Mouse (Mus musculus): Measurements from ENCODE around the gene Ltbp1. TPM values are rescaled to one million over a fixed set of nuclear protein-coding genes. Genes with fewer than 3 reads are reported as not detected.

The Ltbp1 gene
- polyA plus RNA-seq, 1 experiment from 2014 or later: 29.8 TPM

DNA sequence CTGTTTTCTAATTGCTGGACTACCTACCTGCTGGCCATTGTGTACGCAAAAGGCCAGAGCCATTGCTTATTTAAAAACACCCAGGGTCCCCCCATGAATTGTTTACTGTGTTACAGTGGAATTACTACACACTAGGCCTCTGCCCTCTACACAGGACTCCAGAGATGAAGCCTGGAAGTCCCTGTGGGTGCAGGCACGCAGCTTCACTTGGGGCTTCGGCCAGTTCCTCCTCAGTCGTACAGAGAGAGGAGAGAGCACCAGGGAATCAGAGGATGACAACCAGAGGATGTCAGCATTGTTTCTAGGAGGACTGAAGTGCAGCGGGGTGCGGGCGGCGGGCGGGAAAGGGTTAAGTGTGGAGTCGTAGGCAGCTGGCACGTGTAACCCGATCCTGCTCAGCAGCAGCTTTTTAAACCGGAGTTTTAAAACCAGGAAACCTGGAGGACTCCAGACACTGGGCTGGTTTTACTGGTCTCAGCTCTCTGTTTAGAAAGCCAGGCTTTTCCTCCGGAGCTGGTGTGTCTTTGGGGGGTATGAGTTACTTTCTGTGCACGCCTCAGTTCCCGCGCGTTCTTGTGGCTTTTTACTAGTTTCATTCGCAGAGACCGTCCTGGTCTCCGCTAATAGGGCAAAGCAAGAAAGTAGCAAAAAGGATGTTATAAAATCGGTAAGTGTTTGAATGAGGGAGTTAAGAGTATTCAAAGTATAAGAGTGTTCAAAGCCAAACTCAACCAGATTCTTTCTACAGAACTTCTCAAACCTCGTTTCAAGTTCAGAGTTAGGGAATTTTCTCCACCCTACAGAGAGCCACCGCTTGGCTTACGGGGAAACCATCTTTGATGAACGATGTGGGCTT, 11.4 kb upstream of the Ltbp1 start:
- ATAC-seq (replicated peaks; ENCODE audit: low FRiP score, low TSS enrichment, low read depth): peak; percentile 84
- DNase-seq (ENCODE audit: low spot score): peak; percentile 83
- 4% methylated on average over 26 of the region's 26 CpGs for WGBS
- peak overlapping the region; percentile 88 for H3K27ac ChIP-seq (ENCODE audit: low read depth)
- H3K4me3 ChIP-seq (ENCODE audit: low read depth, low read length): peak overlapping the region; percentile 33
- no peaks in the 10 kb centered on the region for H3K27me3 ChIP-seq (replicated peaks; ENCODE audit: control insufficient read depth, insufficient read depth, low read length)
- peak overlapping the region; percentile 65 for H3K4me2 ChIP-seq (ENCODE audit: low read length)
- H3K4me1 ChIP-seq (replicated peaks; ENCODE audit: control insufficient read depth, insufficient read depth, low read length): peaks cover 14% of the 10 kb centered on the region
- peak overlapping the region; percentile 46 for H3K9ac ChIP-seq (ENCODE audit: low read length)
- no peaks in the 10 kb centered on the region for H3K36me3 ChIP-seq (ENCODE audit: control insufficient read depth, insufficient read depth, low read length)
- 0 out of 2 replicates have a peak, but pooled peaks cover 3% of the 10 kb centered on the region for H3K9me3 ChIP-seq (ENCODE audit: control insufficient read depth, low read length)

DNA sequence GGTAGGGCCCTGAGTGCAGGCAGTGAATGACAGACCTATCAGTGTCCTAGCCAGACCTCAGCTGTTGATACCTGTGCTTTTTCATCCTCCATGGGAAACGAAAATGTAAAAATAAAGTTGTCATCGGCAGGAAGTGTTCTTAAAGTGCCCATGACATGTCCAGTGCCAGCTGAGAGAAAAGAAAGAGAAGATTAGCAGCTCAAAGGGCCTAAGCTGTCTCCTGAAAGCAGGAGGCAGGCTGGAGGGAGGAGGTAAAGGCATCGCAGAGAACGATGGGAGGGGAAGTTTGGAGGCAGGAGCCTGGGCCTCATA, 10.8 kb upstream of the Ltbp1 start:
- Histone ChIP-seq H3K9ac (ENCODE audit: low read length) (peak overlapping the region; percentile 46; the same call in 1 of the 2 replicates), H3K4me1 (replicated peaks; ENCODE audit: control insufficient read depth, insufficient read depth, low read length) (peaks cover 14% of the 10 kb centered on the region), H3K4me3 (ENCODE audit: low read depth, low read length) (peak overlapping the region; percentile 33), H3K4me2 (ENCODE audit: low read length) (peak overlapping the region; percentile 65), H3K27me3 (replicated peaks; ENCODE audit: control insufficient read depth, insufficient read depth, low read length) (no peaks in the 10 kb centered on the region), H3K36me3 (ENCODE audit: control insufficient read depth, insufficient read depth, low read length) (no peaks in the 10 kb centered on the region), H3K27ac (ENCODE audit: low read depth) (peak overlapping the region; percentile 88), H3K9me3 (ENCODE audit: control insufficient read depth, low read length) (0 out of 2 replicates have a peak, but pooled peaks cover 3% of the 10 kb centered on the region)
- WGBS: 2% methylated on average over 4 of the region's 4 CpGs
- peak; percentile 63; the same call in 1 of the 2 replicates for ATAC-seq (replicated peaks; ENCODE audit: low FRiP score, low TSS enrichment, low read depth)
- DNase-seq (ENCODE audit: low spot score): peak; percentile 65

DNA sequence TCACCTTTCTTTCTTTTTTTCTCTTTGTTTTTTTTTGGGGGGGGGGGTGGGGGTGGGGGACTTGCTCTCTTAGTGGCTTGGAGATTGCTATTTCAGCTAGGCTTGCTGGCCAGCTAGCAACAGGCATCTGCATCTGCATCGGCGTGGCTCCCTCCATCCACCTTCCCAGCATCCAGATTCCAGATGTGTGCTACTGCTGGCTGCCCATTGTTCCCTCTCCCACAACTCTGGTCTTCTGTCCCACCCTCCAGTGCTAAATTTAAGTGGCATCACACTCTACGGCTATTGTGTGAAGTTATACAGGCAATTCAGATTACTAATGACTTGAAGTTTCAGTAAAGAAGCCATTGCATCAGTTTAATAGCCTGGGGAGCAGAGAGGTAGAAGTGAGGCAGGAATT, 10.1 kb upstream of the Ltbp1 start:
- H3K36me3 ChIP-seq (ENCODE audit: control insufficient read depth, insufficient read depth, low read length): no peaks in the 10 kb centered on the region
- H3K9ac ChIP-seq (ENCODE audit: low read length): no peak overlapping the region
- no peaks in the 10 kb centered on the region for H3K27me3 ChIP-seq (replicated peaks; ENCODE audit: control insufficient read depth, insufficient read depth, low read length)
- ATAC-seq (replicated peaks; ENCODE audit: low FRiP score, low TSS enrichment, low read depth) (no peak), DNase-seq (ENCODE audit: low spot score) (no peak)
- no peak overlapping the region for H3K27ac ChIP-seq (ENCODE audit: low read depth)
- no peak overlapping the region for H3K4me3 ChIP-seq (ENCODE audit: low read depth, low read length)
- WGBS: 64% methylated on average over 3 of the region's 3 CpGs
- peaks cover 14% of the 10 kb centered on the region for H3K4me1 ChIP-seq (replicated peaks; ENCODE audit: control insufficient read depth, insufficient read depth, low read length)
- no peaks in the 10 kb centered on the region for H3K9me3 ChIP-seq (ENCODE audit: control insufficient read depth, low read length)
- no peak overlapping the region; the same call in 1 of the 2 replicates for H3K4me2 ChIP-seq (ENCODE audit: low read length)

DNA sequence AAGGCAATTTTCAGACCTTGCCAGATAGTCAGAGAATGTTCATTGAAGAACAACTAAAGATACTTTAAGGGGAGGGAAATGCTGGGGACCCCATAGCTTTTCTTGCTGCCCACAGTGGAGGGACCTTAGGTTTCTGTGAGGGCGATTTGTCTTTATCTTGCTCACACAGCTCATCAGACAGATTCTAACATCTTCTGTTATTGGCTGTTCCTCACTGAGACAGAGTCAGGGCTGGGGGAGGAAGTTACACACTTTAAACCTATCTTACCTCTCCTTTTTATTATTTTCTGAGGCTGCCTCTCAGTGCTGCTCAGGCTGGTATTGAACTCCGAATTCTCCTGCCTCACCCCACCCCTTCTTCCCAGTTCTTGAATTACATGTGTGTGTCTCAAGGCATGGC, 5.3 kb upstream of the Ltbp1 start:
- no peak overlapping the region for H3K4me2 ChIP-seq (ENCODE audit: low read length)
- H3K36me3 ChIP-seq (ENCODE audit: control insufficient read depth, insufficient read depth, low read length): no peaks in the 10 kb centered on the region
- H3K9ac ChIP-seq (ENCODE audit: low read length): no peak overlapping the region
- H3K9me3 ChIP-seq (ENCODE audit: control insufficient read depth, low read length): no peaks in the 10 kb centered on the region
- DNase-seq (ENCODE audit: low spot score): no peak
- H3K4me3 ChIP-seq (ENCODE audit: low read depth, low read length): no peak overlapping the region
- 83% methylated on average over 2 of the region's 2 CpGs for WGBS
- no peak overlapping the region for H3K27ac ChIP-seq (ENCODE audit: low read depth)
- ATAC-seq (replicated peaks; ENCODE audit: low FRiP score, low TSS enrichment, low read depth): no peak
- H3K27me3 ChIP-seq (replicated peaks; ENCODE audit: control insufficient read depth, insufficient read depth, low read length): no peaks in the 10 kb centered on the region
- peaks cover 6% of the 10 kb centered on the region; the same call in 1 of the 2 replicates for H3K4me1 ChIP-seq (replicated peaks; ENCODE audit: control insufficient read depth, insufficient read depth, low read length)

DNA sequence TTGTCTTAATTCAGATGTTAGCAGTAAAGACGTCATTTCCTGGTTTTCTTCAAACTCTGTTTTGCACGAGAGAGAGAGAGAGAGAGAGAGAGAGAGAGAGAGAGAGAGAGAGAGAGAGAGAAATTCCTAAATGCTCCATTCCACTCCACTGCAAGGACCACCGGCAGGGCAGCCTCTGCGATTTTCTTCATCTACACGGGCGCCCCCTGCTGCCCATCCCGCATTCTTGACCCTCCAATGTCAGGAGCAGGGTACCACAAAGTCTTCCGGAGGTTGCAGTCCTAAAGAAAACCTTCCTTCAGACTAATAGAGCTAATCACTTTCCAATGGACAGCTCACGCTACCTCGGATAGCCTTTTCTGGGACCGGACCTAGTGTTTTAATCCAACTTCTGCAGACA, 548 bp upstream of the Ltbp1 start:
- H3K27ac ChIP-seq (ENCODE audit: low read depth): peak overlapping the region; percentile 92

DNA sequence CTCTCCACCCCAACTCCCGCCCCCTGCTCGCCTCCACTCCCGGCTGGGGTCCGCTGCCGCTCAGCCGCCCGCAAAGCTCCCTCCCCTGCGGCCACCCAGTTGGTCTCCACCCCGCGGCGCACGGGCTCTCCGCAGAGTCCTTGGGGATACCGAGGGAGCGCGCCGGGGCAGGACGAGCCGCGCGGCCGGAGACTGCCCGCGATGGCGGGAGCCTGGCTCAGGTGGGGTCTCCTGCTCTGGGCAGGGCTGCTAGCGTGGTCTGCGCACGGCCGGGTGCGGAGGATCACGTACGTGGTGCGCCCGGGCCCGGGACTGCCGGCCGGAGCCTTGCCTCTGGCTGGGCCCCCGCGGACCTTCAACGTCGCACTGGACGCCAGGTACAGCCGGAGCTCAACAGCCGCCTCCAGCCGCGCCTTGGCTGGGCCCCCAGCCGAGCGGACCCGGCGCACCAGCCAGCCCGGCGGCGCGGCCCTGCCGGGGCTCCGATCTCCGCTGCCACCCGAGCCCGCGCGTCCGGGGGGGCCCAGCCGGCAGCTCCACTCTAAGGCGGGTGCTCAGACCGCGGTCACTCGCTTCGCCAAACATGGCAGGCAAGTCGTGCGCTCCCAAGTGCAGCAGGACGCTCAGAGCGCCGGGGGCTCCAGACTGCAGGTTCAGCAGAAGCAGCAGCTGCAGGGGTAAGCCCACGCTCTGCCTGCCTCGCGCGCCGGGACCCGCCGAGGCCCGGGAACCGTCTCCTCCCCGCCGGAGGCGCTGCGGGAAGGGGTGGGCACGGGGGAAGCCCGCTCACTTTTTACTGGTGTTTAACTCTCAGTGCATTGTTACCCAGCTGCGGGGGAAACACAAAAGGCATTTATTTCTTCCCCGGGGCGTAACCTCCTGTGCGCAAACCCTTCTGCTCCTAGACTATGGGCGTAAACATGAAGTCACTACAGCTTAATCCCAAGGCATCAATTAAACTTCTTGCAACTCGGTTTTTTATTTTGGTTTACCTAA, 615 bp downstream of the Ltbp1 start:
- Histone ChIP-seq H3K4me1 (replicated peaks; ENCODE audit: control insufficient read depth, insufficient read depth, low read length) (peaks cover 10% of the 10 kb centered on the region), H3K27ac (ENCODE audit: low read depth) (peak overlapping the region; percentile 92), H3K4me2 (ENCODE audit: low read length) (peak overlapping the region; percentile 84), H3K4me3 (ENCODE audit: low read depth, low read length) (peak overlapping the region; percentile 92), H3K9ac (ENCODE audit: low read length) (peak overlapping the region; percentile 83), H3K27me3 (replicated peaks; ENCODE audit: control insufficient read depth, insufficient read depth, low read length) (no peaks in the 10 kb centered on the region), H3K36me3 (ENCODE audit: control insufficient read depth, insufficient read depth, low read length) (no peaks in the 10 kb centered on the region), H3K9me3 (ENCODE audit: control insufficient read depth, low read length) (no peaks in the 10 kb centered on the region)
- WGBS: under 1% methylated on average over 82 of the region's 94 CpGs
- ATAC-seq (replicated peaks; ENCODE audit: low FRiP score, low TSS enrichment, low read depth) (peak; percentile 81), DNase-seq (ENCODE audit: low spot score) (peak; percentile 82)

More for the DNA sequence above, 548 bp upstream of the Ltbp1 start:
- Histone ChIP-seq H3K9ac (ENCODE audit: low read length) (peak overlapping the region; percentile 83), H3K4me1 (replicated peaks; ENCODE audit: control insufficient read depth, insufficient read depth, low read length) (peaks cover 10% of the 10 kb centered on the region), H3K36me3 (ENCODE audit: control insufficient read depth, insufficient read depth, low read length) (no peaks in the 10 kb centered on the region), H3K4me2 (ENCODE audit: low read length) (peak overlapping the region; percentile 84), H3K27me3 (replicated peaks; ENCODE audit: control insufficient read depth, insufficient read depth, low read length) (no peaks in the 10 kb centered on the region), H3K9me3 (ENCODE audit: control insufficient read depth, low read length) (no peaks in the 10 kb centered on the region), H3K4me3 (ENCODE audit: low read depth, low read length) (peak overlapping the region; percentile 92)
- ATAC-seq (replicated peaks; ENCODE audit: low FRiP score, low TSS enrichment, low read depth) (peak; percentile 87), DNase-seq (ENCODE audit: low spot score) (no peak)
- WGBS: under 1% methylated on average over 11 of the region's 11 CpGs

DNA sequence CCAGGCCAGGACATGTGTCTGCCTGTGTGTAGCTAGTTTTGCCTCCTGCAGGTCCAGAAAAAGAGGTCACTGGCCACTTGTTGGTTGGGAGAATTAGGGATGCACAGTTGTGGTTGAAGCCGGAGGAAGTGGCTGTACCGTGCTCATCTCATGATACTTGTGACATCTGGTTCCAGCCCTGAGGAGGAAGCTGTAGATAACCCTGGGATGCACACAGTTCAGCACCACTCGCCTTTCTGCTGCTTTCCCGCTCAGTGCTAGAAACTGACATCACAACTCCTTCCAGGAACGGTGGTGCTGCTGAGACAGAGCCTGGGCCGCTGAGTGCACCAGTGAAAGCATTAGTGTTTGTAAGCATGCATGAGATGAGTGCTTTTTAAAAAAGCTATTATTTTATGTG, 5.6 kb downstream of the Ltbp1 start:
- Histone ChIP-seq H3K9me3 (ENCODE audit: control insufficient read depth, low read length) (no peaks in the 10 kb centered on the region), H3K27ac (ENCODE audit: low read depth) (no peak overlapping the region), H3K36me3 (ENCODE audit: control insufficient read depth, insufficient read depth, low read length) (no peaks in the 10 kb centered on the region), H3K4me2 (ENCODE audit: low read length) (no peak overlapping the region), H3K27me3 (replicated peaks; ENCODE audit: control insufficient read depth, insufficient read depth, low read length) (no peaks in the 10 kb centered on the region), H3K9ac (ENCODE audit: low read length) (no peak overlapping the region), H3K4me3 (ENCODE audit: low read depth, low read length) (no peak overlapping the region), H3K4me1 (replicated peaks; ENCODE audit: control insufficient read depth, insufficient read depth, low read length) (peaks cover 35% of the 10 kb centered on the region)
- DNase-seq (ENCODE audit: low spot score) (no peak), ATAC-seq (replicated peaks; ENCODE audit: low FRiP score, low TSS enrichment, low read depth) (no peak)
- 59% methylated on average over 6 of the region's 6 CpGs for WGBS

DNA sequence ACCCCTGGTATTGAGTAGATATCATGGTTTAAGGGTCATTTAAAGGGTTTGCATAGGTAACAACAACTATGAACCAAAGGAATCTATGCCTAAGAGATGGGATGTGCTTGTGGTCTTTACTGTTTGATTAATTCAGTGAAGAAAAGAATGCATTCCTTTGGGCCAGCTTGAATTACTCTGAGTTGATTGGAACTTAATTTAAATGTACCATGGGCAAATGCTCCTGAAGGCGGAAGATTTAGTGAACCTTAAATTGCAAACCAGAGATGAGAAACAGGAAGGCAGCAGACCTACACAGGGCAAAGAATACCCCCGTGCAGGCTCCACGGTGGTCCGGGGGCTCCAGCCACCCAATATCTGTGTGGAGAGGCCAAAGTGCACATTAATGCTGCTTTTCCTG, 7.8 kb downstream of the Ltbp1 start:
- WGBS: 31% methylated on average over 4 of the region's 4 CpGs
- H3K27me3 ChIP-seq (replicated peaks; ENCODE audit: control insufficient read depth, insufficient read depth, low read length): no peaks in the 10 kb centered on the region
- H3K9ac ChIP-seq (ENCODE audit: low read length): no peak overlapping the region
- no peaks in the 10 kb centered on the region for H3K9me3 ChIP-seq (ENCODE audit: control insufficient read depth, low read length)
- H3K4me3 ChIP-seq (ENCODE audit: low read depth, low read length): no peak overlapping the region
- H3K27ac ChIP-seq (ENCODE audit: low read depth): peak overlapping the region; percentile 59; the same call in 1 of the 2 replicates
- no peak for ATAC-seq (replicated peaks; ENCODE audit: low FRiP score, low TSS enrichment, low read depth)
- H3K4me2 ChIP-seq (ENCODE audit: low read length): no peak overlapping the region
- H3K36me3 ChIP-seq (ENCODE audit: control insufficient read depth, insufficient read depth, low read length): no peaks in the 10 kb centered on the region
- DNase-seq (ENCODE audit: low spot score): no peak
- H3K4me1 ChIP-seq (replicated peaks; ENCODE audit: control insufficient read depth, insufficient read depth, low read length): peaks cover 24% of the 10 kb centered on the region

Data from intestine, embryonic 14.5 days (tissue).